Mouse (Mus musculus) granulocyte monocyte progenitor cell, adult 5-6 weeks (primary cell): Measurements from ENCODE around the gene Ttc7. TPM values are rescaled to one million over a fixed set of nuclear protein-coding genes. Genes with fewer than 3 reads are reported as not detected.
"Not testable (repeated sequence)": the region's sequence is repeated elsewhere in the genome, so short reads cannot be mapped to it uniquely, and the experiment has no call there.

Experiments used
- ATAC-seq: replicated peaks from 2 replicates; pipeline ENCODE4 v1.8.0; 2016; ENCODE audit warnings: mild to moderate bottlenecking, moderate TSS enrichment, inconsistent platforms; ENCODE audit not compliant: poor library complexity, severe bottlenecking
- total RNA-seq, 2 experiments: library from RNA; stranded (forward) in 1 of 2; stranded (reverse) in 1 of 2; fragments of 200-712, 200-1000 nt in 1 of 2; fragments of >200 nt in 1 of 2; fragmentation: Nextera tagmentation in 1 of 2; gene quantifications; 2 replicates each; pipeline ENCODE4 v1.2.3; 2014 to 2017

Gene Ttc7
- total RNA-seq, 2 experiments from 2014 or later, result 46.7 to 68.9 TPM

DNA sequence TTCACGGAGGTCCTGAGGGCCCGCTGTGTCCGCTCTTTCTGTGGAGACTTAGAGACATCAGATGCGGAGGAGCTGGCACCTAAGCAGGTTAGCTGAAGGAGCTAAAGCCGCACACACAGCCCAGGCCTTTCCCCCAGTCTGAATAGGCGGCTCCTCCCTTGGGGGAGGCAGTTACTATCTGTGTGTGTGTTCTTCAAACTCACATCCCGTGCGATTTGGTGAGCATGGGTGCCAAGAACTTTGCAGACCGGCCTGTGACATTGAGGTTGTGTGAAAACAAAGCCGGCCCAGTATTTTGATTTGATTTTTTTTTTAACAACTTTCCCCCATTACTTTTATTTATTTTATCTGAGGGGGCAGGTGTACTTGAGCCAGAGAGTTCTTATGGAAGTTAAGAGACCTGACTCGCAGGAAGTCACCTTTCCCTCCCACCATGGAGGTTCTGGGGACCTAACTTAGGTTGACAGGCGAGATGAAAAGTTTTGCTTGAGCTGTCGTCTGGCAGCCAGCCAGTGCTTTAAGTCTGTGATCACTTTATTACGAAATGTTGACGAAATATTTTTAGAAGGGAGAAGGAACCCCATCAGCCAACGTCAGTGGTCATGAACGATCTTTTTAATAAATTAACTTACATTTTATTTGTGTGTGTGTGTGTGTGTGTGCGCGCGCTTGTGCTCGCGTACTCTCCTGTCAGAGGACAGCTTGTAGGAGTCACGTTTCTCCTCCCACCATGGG, 3.2 kb downstream of the Ttc7 start:
- no peak for ATAC-seq

DNA sequence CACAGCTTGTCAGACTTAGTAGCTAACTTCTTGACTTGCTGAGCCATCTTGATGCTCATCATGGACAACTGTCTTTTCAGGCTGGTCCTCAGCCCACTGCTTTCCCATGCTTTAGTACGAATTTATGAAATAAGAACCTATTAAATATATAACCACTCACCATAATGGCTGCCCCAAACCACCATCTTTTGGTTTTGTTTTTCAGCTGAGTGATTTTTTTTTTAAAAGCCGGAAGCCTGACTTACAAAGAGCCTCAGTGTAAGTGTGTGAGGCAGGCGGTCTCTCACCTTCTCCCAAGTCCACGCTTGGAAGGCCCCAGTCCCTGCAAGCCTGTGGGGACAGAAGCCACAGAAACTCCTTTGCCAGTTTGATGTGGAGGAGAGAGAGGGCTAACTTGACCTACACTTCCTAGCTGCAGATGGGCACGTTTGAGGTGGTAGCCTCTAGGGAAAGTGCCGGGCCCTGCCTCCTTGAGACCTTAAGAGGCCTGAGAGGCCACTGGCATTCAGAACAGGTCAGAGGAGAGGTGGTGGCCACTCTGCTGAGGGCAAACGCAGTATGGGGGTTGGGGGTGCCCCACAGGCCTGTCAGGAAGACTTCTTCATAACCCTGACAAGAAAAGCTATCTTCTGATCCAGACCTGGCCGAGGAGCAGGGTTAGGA, 3.9 kb downstream of the Ttc7 start:
- no peak for ATAC-seq

DNA sequence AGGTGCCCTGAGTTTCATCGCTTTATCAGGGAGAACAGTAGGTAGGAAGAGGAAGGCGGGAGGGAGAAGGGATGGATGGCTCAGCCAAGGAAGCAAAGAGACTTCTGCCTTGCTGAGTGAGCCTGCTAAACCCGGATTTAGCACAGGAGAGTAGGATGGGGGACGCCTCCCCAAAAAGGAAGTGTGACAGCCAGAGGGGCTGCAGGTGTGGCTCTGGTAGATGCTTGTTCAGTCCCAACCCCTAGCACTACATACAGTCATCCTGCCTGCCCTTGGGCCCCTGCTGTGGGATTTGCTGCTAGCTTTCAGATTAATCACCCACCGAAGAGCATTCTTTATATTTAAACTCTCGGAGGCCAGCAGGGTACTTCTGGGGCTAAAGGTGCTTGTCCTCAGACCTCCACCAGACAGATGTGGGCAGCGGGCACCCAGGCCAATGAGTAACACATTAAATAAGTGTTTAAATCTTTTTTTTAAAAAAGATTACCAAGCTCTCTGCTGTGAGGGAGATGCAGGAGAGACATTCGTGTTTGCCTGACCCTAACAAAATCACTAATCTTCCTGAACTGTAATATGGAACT, 4.6 kb downstream of the Ttc7 start:
- no peak for ATAC-seq

DNA sequence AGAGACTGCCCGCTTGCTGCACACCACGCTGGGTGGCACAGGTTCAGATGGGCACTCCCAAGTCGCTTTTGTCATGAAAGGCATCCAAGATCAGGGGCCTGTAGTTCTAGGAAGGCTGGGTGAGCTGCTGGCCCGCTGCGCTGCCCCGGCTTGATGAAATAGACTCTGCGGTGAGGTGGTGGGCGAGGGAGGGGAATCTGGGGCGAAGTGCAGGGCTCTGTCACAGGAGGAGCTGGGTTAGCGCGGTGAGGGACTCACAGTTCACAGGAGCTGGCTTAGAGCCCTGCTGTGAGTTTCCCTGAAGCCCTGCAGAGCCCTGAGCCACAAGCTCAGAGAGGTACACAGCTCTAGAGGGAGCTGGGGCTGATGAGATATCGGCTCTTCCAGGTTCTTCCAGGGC, 5.4 kb downstream of the Ttc7 start:
- ATAC-seq, result no peak

DNA sequence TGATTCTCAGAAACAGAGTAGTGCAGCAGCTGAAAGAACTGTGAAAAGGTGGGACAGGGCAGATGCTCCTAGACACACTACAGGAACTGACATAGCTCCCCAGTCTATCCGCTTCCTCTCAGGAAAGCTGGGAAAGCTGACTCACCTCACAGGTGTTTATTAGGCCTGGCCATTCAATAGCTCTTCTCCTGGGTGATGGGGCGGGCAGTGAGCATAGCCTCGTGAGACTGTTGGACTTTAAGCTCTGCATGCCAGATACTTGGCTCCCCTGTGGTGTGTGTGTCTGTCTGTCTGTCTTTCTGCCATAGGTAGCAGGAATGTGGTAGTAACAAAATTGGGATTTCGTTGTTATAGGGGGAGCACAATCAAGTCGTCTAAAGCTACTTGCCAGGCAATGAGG, 6.7 kb downstream of the Ttc7 start:
- no peak for ATAC-seq

DNA sequence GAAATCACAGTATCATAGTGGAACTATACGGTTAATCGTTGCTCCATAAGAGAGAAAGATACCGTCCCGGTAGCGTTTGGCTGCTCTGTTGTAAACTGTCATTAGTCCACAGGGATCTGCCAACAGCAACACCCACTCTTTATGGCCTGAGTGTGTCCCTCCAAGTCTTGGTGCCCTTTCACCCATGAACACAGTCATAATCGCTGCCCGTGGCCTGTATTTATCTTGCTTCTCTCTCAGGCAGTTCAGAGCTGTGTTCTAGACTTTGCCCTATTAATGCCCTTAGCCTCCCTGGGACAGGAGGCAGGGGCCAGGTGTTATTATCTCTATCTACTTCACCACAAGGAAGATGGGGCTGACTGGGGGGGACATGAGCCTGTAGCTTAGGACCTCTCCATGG, 8.4 kb downstream of the Ttc7 start:
- no peak for ATAC-seq

DNA sequence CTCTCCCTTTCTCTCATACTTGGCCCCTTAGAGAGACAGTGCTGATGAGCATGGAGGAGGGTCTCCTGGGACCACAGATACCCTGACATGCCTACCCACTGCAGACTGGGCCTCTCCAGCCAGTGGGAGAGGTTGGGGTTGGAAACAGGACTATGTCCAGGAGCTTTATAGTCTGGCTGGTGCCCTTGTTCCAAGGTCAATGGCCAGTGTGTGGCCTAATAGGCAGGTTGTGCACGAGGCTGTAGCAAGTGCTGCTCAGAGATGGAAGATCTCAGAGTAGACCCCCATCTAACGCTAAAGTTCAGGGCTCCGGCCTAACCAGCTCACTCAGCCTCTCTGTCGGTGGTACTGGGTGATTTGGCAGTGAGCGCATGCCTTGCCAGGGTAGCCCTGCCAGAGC, 9.1 kb downstream of the Ttc7 start:
- ATAC-seq, result no peak

DNA sequence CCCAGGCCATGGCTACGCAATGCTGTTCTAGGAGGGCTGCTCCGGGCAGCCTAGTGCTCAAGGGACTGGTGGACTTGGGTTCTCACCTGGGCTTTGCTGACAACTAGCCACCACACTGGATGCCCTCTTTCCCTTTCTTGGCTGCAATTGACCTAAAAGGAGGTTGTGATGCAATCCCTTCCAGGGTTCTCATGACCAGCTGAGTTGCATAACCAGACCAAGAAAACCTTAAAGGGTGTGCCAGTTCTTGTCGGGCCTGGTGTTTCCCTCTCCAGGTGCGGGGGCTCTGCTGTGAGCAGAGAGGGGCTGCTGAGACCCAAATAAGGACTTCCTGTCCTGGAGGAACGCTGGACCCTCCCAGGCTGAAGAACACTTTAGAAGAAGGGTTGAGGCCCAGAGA, 10.4 kb downstream of the Ttc7 start:
- ATAC-seq, result peak; percentile 85

DNA sequence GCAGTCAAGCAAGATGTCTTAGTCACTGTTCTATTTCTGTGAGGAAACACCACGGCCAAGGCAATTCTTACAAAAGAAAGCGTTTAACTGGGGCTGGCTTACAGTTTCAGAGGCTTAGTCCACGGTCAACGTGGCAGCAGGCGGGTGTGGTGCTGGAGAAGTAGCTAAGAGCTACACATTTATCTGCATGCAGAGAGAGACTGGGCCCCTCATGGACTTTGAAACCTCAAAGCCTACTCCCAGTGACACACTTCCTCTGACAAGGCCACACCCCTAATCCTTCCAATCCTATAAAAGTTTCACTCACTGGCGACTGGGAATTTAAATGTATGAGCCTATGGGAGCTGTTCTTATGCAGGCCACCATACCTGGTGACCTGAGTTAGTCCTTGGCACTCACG, 13.1 kb downstream of the Ttc7 start:
- ATAC-seq, result no peak

DNA sequence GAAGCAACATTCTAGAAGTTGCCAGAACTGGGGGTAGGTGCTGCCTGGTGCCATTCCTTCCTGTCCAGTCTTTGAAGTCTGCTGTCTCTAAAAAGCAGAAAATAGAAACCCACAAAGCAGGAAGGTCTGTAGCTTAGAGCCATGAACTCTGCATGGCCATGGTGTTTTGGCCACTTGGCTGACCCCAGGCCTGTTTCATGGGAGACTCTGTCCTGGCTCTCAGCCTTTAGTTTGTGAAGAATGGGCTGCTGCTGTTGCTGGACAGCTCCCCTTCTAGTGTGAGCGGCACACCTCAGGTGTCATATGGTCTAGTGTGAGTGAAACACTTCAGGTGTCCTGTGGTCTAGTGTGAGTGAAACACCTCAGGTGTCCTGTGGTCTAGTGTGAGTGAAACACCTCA, 14.0 kb downstream of the Ttc7 start:
- not testable (repeated sequence) for ATAC-seq

DNA sequence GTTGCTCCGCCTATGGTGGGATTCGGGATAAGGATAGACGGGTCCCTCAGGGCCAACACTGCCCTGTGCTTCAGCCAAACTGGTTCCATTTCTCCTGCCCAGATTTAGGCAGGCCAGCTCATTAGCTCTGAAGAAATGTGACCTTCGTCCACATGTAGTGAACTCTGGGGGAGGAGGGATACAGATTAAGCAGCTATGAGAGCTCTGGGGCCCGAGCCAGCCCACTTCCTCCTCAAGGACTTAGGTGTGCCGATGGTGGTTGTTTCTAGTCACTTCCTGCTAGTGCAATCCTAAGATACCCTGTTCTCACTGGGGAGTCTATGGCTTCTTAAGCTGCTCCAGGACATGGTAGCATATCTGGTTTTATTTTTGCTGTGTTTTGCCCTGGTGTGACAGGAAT, 16.3 kb downstream of the Ttc7 start:
- peak; percentile 56 for ATAC-seq

DNA sequence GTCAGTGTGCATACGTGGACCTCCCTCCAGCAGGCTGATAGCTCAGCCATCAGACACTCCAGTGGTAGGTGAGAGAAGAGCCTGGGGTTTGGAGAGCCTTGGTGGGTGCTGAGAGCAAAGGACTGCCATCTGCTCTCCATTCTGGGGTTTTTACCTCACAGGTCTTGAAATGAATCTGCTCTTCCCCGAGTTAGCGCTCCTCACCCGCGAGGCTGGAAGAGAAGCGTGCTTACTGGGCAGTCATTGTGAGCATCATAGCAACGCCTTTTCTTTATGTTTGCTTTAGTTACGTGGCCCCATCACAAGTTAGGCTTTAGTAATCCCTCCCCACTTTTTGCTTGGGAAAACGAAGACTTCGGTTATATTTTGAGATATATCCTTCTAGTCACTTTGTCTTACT, 17.7 kb downstream of the Ttc7 start:
- no peak for ATAC-seq

DNA sequence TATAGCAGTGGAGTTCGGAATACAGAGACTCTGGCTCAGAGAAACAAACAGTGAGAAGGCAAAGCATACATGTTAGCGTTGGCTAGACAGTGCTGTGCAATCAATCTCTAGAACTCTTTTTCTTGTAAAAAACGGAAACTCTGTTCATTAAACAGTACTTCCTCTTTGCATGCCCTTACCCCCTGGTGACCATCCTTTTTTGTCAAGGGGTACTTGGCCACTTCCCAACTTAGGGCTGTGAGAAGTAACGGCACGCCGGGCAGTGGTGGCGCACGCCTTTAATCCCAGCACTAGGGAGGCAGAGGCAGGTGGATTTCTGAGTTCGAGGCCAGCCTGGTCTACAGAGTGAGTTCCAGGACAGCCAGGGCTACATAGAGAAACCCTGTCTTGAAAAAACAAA, 18.9 kb downstream of the Ttc7 start:
- peak; percentile 40 for ATAC-seq

DNA sequence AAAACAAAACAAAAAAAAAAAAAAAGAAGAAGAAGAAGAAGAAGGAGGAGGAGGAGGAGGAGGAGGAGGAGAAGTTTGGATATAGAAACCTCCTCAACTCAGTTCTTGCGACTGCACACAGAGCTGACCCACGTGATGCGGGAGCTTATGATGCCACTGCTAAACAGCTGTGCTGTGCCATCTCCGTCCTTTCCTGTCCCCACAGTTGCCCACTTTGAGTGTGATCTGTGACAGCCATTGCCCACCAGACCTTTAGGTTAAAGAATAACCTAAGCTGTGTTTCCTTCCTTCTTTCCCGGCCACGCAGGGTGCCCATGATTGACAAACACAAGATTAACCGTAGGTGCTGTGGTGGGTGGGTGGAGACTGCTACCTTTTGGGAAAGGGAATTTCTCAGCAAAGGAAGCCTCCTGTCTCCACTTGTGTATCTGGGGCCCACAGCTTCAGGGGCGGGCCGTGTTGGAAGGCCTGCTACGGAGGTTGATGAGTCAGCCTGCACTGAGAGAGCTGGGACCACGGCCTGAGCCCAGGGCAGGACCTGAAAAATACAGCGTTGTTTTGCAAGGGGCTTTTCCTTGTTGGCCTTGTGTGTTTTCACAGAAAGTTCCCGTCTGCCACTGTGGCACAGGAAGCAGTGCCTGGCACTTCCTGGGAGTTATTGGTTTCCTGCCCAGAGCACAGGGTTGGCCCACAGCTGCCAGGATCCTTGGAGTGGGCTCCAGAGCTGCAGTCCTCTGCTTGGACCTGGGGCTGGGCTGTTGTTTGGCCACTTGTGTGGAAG, 19.5 kb downstream of the Ttc7 start:
- ATAC-seq, result peak; percentile 33

DNA sequence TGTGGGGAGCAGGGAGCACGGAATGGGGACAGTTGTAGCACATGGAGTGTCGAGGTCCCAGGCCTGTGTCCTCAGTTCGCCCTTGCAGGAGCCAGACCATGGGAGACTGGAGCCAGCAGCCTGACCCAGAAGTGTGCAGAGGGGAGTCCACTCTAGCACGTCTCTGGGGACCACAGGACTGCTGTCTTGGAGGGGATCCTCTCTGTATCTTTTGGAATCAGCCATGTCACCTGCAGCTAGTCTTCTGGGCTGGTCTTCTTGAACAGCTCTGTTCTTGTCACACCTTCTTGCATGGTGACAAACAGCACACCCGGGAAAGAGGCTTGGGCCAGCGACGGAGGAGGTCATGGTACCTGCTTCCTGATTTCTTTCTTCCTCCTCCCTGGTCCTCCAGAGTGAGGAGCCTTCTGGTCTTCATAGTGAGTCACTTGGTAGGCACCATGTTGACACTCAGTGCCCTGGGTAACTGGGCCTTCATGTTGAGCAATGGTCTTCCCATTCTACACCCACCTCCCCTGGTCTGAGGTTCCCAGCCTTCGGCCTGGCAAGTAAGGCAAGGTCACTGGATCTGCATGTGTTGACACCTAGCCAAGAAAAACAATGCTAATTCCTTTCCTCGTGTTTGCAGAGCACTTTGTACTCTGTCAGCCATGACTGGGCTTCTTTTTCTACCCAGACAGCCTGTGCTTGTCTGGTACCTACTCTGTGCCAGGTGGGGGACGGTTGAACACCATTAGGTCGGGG, 21.6 kb downstream of the Ttc7 start:
- peak; percentile 71 for ATAC-seq

DNA sequence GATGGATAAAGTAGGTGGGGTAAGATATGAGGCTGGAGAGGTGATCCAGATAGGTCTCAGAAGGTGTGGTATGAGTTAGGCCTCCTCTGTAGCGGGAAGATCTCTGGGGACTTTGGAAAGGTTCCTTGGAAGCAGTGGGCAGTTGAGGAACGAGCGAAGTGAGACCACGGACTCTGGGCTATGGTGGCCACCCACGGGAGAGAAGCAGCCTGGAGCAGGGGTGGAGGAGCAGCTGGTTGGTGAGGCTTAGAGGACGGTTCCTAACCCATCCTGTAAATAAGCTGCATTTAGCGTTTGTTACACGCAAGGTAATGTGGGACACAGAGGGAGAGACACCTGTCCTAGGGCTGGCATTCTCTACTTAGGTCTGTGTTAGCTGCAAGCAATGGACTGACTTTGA, 22.4 kb downstream of the Ttc7 start:
- ATAC-seq, result no peak

DNA sequence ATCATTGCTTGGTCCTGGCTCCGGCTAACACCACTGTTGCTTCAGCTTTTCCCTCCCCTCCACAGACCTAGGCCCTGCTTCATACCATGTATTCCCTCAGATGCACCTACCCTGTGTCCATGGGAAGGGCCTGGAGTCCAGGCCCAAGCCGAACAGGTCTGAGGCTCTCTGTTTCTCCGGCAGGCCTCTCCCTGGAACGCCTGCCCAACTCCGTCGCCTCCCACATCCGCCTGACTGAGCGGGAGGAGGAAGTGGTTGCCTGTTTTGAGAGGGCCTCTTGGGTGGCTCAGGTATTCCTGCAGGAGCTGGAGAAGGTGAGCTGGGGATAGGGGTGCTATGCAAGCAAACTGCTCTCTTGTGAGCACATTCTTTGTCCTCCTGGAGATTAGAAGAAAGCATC, 24.1 kb downstream of the Ttc7 start:
- ATAC-seq, result no peak

DNA sequence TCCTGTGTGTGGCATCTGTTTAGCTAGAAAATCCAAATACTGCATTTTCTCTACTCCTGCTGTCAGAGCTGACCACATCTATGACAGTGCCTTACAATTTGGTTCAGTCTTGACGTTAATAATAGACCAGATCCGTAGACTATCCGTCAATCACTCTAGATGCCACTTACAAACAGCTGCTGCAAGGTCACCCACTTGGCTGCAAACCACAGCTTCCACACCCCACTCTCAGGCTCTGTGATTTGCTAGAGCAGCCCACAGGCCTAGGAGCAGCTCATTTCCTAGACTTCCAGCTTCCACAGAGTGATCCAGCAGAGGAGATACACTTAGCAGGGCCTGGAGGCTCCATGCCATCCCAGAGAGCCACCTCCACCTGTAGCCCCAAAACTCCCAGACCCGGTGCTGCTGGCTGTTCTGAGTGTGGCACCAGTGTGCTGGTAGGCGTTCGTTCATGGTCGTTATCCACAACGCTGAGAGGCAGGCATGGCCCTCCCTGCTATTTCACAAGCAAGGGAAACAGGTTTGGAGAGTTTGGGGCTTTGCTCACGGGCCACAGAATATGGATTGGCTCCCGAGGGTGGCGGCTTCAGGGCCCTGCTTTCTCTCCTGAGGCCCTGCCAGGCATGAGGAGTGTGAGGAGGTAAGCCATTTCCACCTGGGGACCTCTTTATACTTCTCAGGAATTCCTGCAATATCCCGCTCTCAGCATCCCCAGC, 26.5 kb downstream of the Ttc7 start:
- no peak for ATAC-seq

DNA sequence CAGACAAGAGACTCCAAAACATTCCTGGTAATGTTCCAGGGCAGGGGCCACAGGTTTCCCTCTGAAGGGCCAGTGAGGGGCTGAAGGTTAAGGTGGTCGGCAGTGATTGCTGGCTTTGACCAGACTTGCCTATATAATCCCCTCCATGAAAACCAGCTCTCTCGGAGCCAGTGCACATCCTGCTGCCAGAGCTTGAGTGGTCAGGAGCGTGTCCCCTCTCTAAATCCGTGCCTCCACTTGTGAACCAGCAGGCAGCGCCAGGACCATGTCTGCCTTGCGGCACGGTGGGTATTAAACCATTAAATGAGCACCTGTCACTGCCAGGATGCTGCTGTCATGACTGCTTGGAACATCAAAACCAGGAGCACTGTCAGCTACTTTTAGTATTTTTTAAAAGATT, 27.8 kb downstream of the Ttc7 start:
- ATAC-seq, result no peak

DNA sequence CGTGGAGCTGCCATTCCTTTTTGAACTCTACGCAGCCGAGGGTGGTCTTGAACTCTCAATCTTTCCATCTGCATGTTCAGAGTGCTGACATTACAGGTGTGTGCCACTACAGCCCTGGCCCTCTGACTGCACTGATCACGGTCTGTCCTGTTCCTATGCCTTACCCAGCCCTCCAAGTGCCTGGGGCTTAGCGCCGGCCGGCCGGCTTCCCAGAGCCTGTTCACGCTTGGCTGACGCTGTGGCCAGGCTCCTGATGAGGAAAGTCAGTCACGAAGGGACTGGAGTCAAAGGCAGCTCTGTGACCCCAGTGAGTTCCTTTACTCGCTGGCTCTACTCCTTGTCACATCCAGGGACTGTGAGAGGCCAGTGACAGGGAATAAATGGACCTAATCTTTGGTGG, 29.7 kb downstream of the Ttc7 start:
- ATAC-seq, result no peak
